Mouse (Mus musculus): ENCODE data around the gene Rptor. TPM values are rescaled to one million over a fixed set of nuclear protein-coding genes. Genes with fewer than 3 reads are reported as not detected.
A peak's percentile ranks its signal among the peaks of the same experiment; 100 is the strongest.

The Rptor gene
- total RNA-seq (2021), result 10 to 100 TPM; 57.1 to 58.0 TPM

DNA sequence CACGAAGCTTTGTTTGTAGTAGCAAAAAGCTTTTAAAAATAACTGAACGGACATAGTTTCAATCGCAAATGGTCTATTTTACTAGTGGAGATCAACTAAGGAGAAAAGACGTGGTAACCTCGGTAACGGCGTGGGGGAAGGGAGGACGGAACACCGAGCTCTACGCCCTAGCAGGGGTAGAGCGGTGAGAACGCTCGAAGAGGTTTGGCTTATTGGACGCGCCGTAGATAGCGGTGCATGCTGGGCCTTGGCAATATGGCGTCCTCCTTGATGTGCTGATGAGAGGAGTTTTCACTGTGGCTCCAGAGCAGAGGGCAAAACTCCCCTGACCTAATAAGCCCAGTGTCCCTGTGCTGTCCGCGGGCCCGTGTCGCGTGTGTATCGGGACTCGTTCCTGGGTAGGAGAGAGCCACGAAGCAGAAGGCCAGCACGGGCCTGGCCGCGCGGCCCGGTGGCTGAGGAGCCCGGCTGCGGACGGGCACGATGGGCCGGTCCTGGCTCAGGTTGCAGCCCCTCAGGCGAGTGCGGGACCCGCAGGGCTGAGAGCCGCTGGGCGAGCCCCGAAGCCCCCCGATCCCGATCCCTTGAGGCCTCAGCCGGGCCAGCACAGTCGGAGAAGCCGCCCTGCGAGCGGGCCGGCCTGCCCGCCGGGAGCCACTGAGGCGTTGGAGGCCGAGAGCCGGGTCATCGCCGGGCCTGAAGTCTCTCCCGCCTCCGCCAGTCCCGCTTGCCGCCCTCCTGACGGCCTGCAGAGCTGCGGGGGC lies at the start of gene Rptor:
Gene Rptor, plus strand, starts transcription at position 143 of the 764 bp plus-strand sequence.
- intact Hi-C loops (cut with DNase I), result no loop called here
- DNase-seq, result peak; percentile 98

DNA sequence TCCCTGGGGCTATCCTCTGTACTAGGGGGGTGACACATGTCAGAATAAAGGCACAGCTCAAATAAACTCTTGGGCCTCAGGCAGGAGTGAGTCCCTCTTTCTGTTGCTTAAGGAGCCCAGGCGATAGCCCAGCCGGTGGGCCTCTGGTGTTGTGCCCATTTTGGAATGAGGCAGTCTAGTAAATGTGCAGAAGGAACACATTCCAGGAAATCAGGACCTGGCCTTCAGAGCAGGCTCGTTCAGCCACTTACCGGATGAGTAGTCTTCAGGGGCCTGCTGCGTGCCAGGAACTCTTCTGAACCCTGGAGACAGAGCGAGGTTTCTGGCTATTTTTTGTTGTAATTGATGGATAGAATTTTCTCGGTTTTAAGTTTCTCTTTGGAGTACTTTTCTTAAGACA lies 48.0 kb upstream of the Rptor start:
- intact Hi-C loops (cut with DNase I), result no loop called here

DNA sequence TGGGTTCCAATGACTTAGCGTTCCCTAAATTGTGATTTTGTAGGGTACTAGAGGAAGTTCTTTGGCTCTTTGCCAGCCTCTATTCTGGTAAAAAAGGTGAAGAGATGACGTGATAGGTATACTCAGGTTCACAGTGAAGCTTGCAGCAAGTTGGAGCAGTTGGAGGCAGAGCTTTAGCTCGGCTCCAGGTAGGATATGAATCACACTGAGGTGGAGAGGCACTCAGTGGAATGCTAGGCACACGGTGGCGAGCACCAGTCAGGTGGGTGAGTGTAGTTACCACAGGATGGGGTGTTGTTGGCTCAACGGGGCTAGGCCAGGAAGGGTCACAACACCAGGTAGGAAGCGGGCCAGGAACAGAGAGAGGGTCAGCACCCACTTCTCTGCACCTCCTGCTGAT lies 47.5 kb upstream of the Rptor start:
- no peak for DNase-seq
- intact Hi-C loops (cut with DNase I), result no loop called here

More for the DNA sequence above, 48.0 kb upstream of the Rptor start:
- DNase-seq, result no peak

DNA sequence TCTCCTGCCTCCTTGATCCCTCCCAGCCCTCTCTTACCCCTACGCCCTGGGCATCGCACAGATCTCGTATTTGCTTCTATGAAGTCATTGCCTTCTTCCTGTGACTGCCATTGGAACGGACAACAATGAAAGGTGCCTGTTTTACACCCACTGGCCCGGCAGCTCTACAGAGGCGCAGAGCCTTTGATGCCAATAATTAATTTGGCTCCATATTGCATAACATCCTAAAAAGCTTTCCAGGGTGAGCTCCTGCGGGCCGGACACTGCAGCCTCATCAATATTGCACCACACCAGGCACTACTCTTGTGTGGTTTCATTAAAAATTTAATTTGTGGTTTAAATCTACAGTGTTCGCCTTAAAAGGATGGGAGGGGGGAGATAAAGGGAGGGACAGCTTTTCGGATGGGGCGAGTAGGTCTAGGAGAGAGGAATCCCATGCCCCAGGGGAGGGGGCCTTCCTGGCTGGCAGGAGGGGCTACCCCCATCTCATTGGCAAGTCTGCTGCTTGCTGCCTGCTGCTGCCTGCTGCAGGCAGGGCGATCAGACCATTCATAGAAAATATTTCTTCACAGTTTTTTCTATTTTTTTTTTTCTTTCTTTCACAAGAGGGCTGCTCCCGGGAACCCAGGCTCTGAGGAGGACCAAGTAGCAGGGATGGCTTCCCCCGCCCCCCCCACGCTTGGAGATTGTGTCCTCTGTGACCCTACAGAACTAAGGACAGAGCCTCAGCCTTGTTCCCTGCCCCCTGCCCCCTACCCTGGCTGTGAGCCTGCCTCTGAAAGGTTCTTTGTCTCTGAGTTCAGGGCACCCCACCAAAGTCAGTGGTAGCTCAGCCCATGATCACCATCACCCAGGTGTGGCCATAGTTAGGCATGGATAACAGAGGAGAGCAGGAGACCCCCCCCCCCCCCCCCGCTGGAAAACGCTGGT lies 44.5 kb upstream of the Rptor start:
- intact Hi-C loops (cut with DNase I), result no loop called here
- DNase-seq, result no peak

GRCm38 (mm10) chr11:119558870-119559610 lies 43.7 kb upstream of the Rptor start:
- no peak for DNase-seq
- intact Hi-C loops (cut with DNase I), result no loop called here

DNA sequence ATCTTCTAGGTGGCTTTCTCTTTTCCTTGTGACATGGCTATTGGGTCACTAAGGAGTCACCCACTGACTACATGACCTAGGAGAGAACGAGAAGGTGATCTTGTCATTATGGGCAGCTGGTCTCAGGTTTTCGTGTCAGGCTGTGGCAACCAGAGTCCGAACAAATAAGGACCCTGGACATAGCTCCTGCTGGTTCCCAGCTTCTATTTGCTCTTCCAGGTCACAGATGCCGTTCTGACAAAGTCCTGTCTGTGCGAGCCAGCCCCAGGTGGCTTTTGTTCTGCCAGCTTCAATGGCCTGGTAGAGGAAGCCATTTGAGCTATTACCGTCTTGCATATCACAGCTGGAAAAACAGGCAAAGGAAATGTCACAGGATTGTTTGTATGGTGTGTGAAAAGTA lies 40.4 kb upstream of the Rptor start:
- intact Hi-C loops (cut with DNase I), result no loop called here
- DNase-seq, result no peak

- DNase-seq, result no peak
- intact Hi-C loops (cut with DNase I), result no loop called here
Observed at GRCm38 (mm10) chr11:119563166-119563565, 39.5 kb upstream of the Rptor start.

DNA sequence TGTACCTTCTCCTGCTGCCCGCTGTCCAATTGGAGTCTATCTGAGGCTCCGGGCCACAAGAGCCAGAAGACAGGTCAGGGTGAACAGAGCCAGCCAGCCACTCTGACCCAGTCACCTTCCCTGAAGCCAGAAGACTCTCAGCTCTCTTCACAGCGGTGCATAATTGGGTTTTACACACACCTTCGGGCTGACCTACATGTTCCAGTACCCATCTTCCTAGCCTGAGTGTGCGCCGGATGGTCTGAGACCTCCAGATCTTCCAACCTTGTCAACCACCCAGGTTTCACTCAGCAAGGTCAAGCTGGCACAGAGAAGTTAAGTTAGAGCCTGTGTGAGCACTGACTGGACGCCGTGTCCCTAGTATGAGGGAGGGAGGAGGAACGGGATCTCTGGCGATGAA lies 38.3 kb upstream of the Rptor start:
- intact Hi-C loops (cut with DNase I), result no loop called here
- no peak for DNase-seq

GRCm38 (mm10) chr11:119565021-119565420 lies 37.7 kb upstream of the Rptor start:
- DNase-seq, result no peak
- intact Hi-C loops (cut with DNase I), result no loop called here

DNA sequence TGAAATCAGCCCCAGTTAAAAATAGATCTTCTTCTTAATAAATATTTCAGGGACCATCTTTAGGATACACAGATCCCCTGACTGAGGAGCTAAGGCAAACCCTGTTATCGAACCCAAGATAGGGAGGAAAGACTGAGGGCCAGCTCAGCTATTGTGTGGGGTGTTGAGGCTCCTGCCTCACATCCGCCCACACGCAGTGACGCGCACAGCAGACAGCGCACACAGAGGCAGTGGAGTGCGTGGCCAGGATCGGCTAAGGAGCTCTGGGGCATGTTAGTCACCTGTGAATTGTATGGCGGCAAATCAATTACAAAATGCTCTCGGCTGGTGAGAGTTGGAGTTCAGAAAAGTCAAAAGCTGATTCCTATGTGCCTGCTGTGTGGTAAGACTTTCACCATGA lies 37.0 kb upstream of the Rptor start:
- intact Hi-C loops (cut with DNase I), result no loop called here
- no peak for DNase-seq

DNA sequence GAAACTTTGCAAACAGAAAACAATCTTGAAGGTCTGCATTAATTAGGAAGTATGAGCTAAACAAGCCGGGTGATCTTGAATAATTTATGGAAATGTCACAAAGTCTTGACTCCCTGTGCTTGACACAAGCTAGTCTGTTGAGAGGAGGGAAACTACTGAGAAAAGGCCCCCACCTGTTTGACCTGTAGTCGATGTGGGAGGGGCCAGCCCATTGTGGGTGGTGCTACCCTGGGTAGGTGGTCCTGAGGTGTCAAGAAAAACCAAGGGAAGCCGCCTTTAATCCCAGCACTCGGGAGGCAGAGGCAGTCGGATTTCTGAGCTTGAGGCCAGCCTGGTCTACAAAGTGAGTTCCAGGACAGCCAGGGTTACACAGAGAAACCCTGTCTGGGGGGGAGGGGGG lies 36.5 kb upstream of the Rptor start:
- no peak for DNase-seq
- intact Hi-C loops (cut with DNase I), result no loop called here

GRCm38 (mm10) chr11:119572316-119573010 lies 30.2 kb upstream of the Rptor start:
- DNase-seq, result no peak
- intact Hi-C loops (cut with DNase I), result no loop called here

DNA sequence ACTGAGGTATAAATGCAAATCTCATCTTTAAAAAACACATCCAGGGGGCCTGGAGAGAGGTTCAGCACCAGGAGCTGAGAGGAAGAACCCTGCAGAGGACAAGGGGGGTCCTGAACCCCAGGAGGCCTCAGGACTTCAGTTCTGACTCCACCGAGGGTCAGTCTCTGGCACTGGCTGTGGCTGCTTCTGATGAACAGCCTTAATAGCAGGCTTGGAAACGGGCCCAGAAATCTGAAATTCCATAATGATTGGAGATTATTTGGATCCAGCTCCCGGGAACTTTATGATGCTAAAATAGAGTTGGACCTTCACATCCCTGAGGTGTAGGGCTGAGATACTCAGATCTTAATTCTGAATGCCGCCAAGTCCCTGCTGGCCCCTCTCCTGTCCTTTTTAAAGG lies 25.9 kb upstream of the Rptor start:
- intact Hi-C loops (cut with DNase I), result no loop called here
- DNase-seq, result no peak

- intact Hi-C loops (cut with DNase I), result no loop called here
- DNase-seq, result no peak
Observed at GRCm38 (mm10) chr11:119577721-119578120, 25.0 kb upstream of the Rptor start.

- no peak for DNase-seq
- intact Hi-C loops (cut with DNase I), result no loop called here
Observed at GRCm38 (mm10) chr11:119586511-119586910, 16.2 kb upstream of the Rptor start.

DNA sequence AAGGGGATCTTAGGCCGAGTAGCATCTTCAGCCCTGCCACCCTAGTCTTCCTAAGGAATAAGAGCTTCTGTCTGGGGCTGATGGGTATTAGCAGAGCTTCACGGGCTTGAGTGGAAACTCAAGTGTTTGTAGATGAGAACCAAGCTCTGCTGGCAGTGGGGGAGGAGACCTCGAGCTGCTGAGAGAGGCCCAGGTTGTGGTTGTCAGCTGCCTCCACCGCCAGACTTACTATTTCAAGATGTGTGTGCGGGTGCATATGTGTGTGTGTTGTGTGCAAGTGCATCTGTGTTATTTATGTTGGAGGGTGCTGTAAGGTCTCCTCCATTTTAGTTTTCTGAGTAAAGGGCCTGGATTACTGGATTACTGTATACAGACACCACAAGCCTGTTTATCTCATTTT lies 15.6 kb upstream of the Rptor start:
- intact Hi-C loops (cut with DNase I), result no loop called here
- DNase-seq, result no peak

DNA sequence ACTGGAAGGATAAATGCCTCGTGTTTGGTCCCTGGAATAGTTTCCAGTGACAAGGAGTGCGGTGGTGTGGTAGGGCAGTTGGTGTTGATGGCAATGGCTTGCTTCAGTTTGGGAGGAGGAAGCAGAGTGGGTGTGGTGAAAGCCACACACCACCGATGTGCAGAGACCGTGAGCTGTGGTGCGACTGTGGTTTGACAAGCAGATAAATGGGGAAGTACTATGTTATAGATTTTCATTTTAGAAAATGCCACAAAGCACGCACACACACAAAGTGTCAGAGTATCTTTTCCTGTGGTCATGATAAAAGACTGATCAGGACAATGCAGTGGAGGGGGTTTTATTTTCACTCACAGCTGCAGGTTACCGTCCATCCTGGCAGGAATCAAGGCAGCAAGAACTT lies 13.5 kb upstream of the Rptor start:
- intact Hi-C loops (cut with DNase I), result no loop called here
- DNase-seq, result no peak

DNA sequence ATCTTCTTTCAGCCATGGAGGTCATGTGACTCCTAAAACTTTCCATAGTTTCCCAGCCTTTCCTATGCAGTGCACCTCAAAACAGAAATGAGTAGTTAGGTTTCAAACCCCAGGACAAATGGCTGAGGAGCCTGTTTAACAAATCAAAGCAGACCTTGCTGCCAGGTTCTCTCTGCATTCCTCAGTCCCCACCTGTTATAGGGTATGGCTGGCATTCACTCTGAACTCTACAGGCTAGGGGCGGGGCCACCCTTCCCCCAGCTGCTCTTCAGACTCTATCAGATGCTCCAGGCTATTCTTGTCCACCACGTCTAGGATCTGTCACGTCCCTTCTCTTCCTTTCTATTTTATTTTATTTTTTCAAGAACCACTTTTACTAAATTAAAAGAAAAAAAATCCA lies 8.7 kb upstream of the Rptor start:
- intact Hi-C loops (cut with DNase I), result no loop called here
- DNase-seq, result no peak

GRCm38 (mm10) chr11:119598856-119599255 lies 3.8 kb upstream of the Rptor start:
- intact Hi-C loops (cut with DNase I), result no loop called here

DNA sequence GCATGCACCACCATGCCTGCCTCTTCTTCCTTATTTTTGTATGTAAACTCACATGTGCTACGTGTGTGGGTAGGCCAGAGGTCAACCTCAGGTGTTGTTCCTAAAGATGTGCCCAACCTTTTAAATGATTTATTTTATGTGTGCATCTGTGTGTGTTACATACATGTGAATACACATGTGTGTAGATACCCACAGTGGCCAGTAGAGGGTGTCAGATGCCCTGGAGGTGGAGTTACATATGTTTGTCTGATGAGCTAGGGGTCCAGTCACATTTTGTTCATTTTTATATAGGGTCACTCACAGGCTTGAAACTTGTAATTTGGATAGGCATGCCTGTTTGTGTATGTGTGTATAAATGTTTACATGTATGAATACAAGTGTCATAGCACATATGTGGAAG lies 2.4 kb upstream of the Rptor start:
- intact Hi-C loops (cut with DNase I), result no loop called here
- no peak for DNase-seq

More at GRCm38 (mm10) chr11:119598856-119599255, 3.8 kb upstream of the Rptor start:
- no peak for DNase-seq

Measured in left cerebral cortex, postnatal 4 days (tissue).